Mouse (Mus musculus) forebrain, embryonic 13.5 days (tissue): ENCODE measurements around the gene Hspa12b. TPM values are rescaled to one million over a fixed set of nuclear protein-coding genes. Genes with fewer than 3 reads are reported as not detected.
A peak's percentile ranks its signal among the peaks of the same experiment; 100 is the strongest.

ENCODE experiments used
- ATAC-seq: fragments of 200-750 bp; cut with Nextera tagmentation; 2 replicates; pipeline ENCODE4 v1.8.0; 2017
- H3K27ac ChIP-seq: fragments of 300-500 bp; sonication (generic); 2 replicates; pipeline ENCODE4 v1.5.1; 2015; ENCODE audit warnings: inconsistent platforms, mild to moderate bottlenecking, moderate library complexity
- H3K27me3 ChIP-seq: fragments of 300-500 bp; sonication (generic); 2 replicates; pipeline ENCODE4 v1.6.1; 2015; ENCODE audit warnings: mild to moderate bottlenecking, inconsistent platforms
- H3K36me3 ChIP-seq: fragments of 300-500 bp; sonication (generic); 2 replicates; pipeline ENCODE4 v1.6.1; 2015; ENCODE audit warnings: mild to moderate bottlenecking, inconsistent platforms; ENCODE audit not compliant: poor library complexity, severe bottlenecking
- H3K4me1 ChIP-seq: fragments of 300-500 bp; sonication (generic); 2 replicates; pipeline ENCODE4 v1.6.1; 2015; ENCODE audit warnings: inconsistent platforms
- H3K4me2 ChIP-seq: fragments of 300-500 bp; sonication (generic); 2 replicates; pipeline ENCODE4 v1.6.1; 2015; ENCODE audit warnings: inconsistent platforms, mild to moderate bottlenecking, moderate library complexity
- H3K4me3 ChIP-seq: fragments of 300-500 bp; sonication (generic); 2 replicates; pipeline ENCODE4 v1.5.1; 2015; ENCODE audit warnings: mild to moderate bottlenecking, inconsistent platforms
- H3K9ac ChIP-seq: fragments of 300-500 bp; sonication (generic); 2 replicates; pipeline ENCODE4 v1.6.1; 2015; ENCODE audit warnings: mild to moderate bottlenecking, inconsistent platforms
- H3K9me3 ChIP-seq: fragments of 300-500 bp; sonication (generic); replicated peaks from 2 replicates; pipeline ENCODE4 v1.6.1; 2016; ENCODE audit warnings: inconsistent platforms
- WGBS: fragments of 180-500 bp; shearing (Covaris S2); methylation state at CpG from one replicate; pipeline ENCODE4 v1.1.7; 2015; 5-methylcytosine and 5-hydroxymethylcytosine counted together
- polyA plus RNA-seq: library from polyadenylated mRNA; unstranded; fragments of >200 nt; fragmentation: Nextera tagmentation; extraction: Ambion mirVana; gene quantifications from 2 replicates; pipeline ENCODE4 v1.2.1, GENCODE M21; 2015

Hspa12b gene
- polyA plus RNA-seq, 1 experiment from 2014 or later: 2.4 TPM

DNA sequence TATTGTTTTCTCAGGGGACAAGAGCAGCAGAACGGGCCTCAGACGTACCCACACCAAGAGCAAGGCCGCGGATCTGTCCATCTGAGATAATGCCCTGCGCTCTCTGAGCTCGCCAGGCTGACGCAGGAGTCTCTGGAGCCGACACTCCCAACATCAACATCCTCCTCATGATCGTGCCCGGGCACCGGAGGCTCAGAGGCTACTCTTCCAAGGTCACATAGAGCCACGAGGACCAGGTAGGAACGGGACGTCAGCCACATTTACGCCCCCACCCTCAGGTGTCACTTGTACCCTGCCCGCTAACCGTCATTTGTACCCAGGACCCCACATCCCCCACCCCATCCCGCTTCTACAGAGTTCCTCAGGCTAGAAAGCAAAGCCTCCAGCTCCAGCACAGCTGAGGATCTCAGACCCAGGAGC is 32.4 kb downstream of the Hspa12b start:
- 1% methylated on average over 18 of the region's 18 CpGs for WGBS
- Histone ChIP-seq H3K9me3 (no peaks in the 10 kb centered on the region), H3K4me3 (peak overlapping the region; percentile 74), H3K36me3 (peaks cover 13% of the 10 kb centered on the region; the same call in 1 of the 2 replicates), H3K9ac (peak overlapping the region; percentile 86), H3K27me3 (no peaks in the 10 kb centered on the region), H3K4me2 (peak overlapping the region; percentile 97), H3K4me1 (peaks cover 32% of the 10 kb centered on the region), H3K27ac (peak overlapping the region; percentile 68)
- peak; percentile 72; the same call in 1 of the 2 replicates for ATAC-seq

DNA sequence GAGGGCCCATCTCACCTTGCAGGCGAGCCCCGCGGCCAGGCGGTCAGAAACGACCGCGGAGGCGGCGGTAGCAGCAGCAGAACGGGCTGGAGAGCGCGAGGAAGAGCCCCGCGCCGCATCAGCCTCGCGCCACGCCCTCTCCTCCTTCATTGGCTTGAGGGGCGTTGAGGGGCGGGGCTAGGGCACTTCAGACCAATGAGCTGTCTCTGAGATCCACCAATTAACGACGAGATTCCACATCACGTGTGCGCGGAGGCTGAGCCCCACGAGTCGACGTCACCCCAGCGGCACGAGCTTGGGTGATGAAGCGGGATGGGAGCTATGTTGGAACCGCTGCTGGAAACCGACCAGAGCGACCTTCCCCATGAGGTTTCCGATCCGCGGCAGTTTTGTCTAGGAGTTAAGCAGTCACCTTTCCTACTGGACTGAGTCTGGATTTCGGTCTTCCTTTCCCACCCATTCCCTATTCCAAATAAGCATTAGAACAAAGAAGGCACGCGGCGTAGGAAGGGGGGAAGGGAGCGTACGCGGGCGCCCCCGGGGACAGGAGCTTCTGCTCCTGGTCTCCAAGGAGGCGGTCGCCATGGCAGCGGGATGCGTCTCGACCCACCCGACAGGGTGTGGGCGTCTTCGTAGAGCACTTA is 33.0 kb downstream of the Hspa12b start, which contains the start of gene 1700037H04Rik:
1700037H04Rik (minus strand) TSS at position 144 of the 644 bp plus-strand sequence.
- peak within 1 kb of the TSS; percentile 74 for H3K4me3 ChIP-seq
- under 1% methylated on average over 54 of the region's 54 CpGs for WGBS
- peaks cover 32% of the 10 kb centered on the region for H3K4me1 ChIP-seq
- peak within 1 kb of the TSS; percentile 86 for H3K9ac ChIP-seq
- H3K27ac ChIP-seq: peak within 1 kb of the TSS; percentile 95
- peak; percentile 98 for ATAC-seq
- no peaks in the 10 kb centered on the region for H3K9me3 ChIP-seq
- peak within 1 kb of the TSS; percentile 97 for H3K4me2 ChIP-seq
- no peaks in the 10 kb centered on the region for H3K27me3 ChIP-seq
- H3K36me3 ChIP-seq: peaks cover 7% of the 10 kb centered on the region; the same call in 1 of the 2 replicates

DNA sequence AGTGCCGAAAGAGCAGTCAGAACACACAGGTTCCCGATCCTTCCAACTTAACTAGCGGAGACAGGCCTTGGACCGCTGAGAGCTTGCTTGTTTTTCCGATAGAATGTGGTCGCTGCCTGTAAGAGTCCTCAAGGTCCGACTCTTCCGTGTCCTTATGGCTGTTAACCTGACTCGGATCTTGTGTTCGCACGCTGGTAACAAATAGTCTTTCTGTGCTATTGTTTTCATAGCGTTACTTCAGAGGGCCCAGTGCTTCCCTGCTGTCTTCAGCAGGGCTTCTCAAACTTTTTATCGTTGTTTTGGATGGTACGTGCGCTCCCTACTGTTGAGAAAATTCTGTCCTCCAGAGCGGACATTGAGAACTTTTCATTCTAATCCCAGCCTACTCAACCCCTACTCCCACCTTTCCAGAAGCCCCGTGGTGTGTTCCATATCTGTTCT is 33.6 kb downstream of the Hspa12b start:
- under 1% methylated on average over 17 of the region's 17 CpGs for WGBS
- H3K36me3 ChIP-seq: 0 out of 2 replicates have a peak, but pooled peaks cover under 1% of the 10 kb centered on the region
- no peaks in the 10 kb centered on the region for H3K9me3 ChIP-seq
- no peaks in the 10 kb centered on the region for H3K27me3 ChIP-seq
- H3K27ac ChIP-seq: peak overlapping the region; percentile 95
- no peak for ATAC-seq
- peak overlapping the region; percentile 97 for H3K4me2 ChIP-seq
- peaks cover 32% of the 10 kb centered on the region for H3K4me1 ChIP-seq
- H3K9ac ChIP-seq: peak overlapping the region; percentile 75
- H3K4me3 ChIP-seq: peak overlapping the region; percentile 74

DNA sequence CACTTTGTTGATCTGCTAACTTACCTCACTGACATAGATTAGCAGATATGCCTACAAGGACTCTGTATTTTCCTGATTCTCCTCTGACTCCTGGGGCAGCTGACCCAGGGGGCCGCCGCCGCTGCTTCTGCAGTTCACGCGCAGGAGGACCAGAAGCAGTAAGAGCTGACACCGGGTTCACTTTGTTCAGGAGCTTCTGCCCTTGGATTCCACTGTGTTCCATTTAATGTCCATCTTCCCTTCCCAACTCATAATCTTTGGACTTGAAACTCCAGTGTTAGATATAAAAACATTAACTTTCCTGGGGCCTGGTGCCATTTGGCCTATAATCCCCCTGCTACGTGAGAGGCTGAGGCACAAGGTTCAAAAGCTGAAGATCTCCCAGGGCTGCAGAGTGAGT is 36.8 kb downstream of the Hspa12b start:
- Histone ChIP-seq H3K4me2 (no peak overlapping the region), H3K27me3 (no peaks in the 10 kb centered on the region), H3K9me3 (no peaks in the 10 kb centered on the region), H3K27ac (no peak overlapping the region), H3K4me1 (peaks cover 11% of the 10 kb centered on the region), H3K36me3 (no peaks in the 10 kb centered on the region), H3K9ac (no peak overlapping the region), H3K4me3 (no peak overlapping the region)
- 82% methylated on average over 7 of the region's 7 CpGs for WGBS
- ATAC-seq: no peak

DNA sequence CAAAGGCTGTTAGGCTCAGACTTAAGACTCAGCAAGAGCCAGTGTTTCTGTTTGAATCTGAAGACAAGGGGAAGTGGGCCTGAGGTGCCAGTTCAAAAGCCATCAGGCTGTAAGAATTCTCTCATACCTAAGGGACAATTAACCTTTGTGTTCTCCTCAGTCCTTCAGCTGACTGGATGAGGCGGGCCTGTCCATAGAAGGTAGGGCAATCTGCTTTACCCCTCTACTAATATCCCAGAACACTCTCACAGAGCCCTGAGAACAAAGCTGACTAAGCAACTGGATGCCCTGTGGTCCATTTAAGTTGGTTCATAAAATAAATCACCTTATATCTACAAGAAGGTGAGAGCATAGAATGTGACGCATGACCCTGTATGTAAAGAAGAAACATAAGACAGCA is 39.1 kb downstream of the Hspa12b start:
- H3K9ac ChIP-seq: no peak overlapping the region
- no peak overlapping the region for H3K4me3 ChIP-seq
- 80% methylated on average over 2 of the region's 2 CpGs for WGBS
- 0 out of 2 replicates have a peak, but pooled peaks cover 4% of the 10 kb centered on the region for H3K4me1 ChIP-seq
- no peak overlapping the region for H3K4me2 ChIP-seq
- 0 out of 2 replicates have a peak, but pooled peaks cover 2% of the 10 kb centered on the region for H3K36me3 ChIP-seq
- no peak overlapping the region for H3K27ac ChIP-seq
- H3K27me3 ChIP-seq: peaks cover 10% of the 10 kb centered on the region
- H3K9me3 ChIP-seq: no peaks in the 10 kb centered on the region
- no peak for ATAC-seq

DNA sequence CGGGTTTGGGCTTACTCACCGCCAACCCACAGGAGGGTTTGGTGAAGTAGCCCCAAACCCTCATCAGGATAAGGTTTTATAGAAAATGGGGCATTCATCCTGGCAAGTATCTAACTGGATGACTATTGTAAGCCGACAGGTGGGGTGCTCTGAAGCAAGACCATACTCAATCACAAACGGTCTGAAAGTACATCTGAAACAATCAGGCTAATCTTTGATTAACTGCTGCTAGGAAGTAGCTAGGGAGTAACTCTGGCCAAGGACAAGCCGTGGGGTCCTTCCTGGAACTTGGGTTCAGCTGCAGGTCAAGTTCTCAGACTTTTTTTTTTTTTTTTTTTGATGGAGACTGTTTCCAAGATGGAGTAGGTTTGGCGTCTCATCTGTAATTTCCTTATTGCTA is 40.9 kb downstream of the Hspa12b start:
- ATAC-seq: no peak
- 84% methylated on average over 6 of the region's 6 CpGs for WGBS

DNA sequence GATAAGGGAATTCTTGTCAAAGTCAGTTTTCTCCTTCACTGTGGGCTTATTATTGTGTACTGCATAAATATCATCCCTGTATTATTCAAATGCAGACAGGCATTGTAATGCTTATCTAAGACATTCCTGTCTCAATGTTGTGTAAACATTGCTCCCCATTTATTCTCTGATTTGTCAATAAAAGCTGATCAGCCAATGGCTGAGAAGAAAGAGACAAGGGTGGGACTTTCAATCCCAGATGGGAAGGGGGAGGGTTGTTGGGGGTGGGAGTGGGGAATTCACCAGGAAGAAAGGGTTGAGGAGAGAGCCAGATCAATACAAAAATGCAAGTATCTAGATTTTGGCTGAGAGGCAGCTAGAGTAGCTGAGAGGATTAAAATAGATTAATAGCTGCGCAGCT is 41.8 kb downstream of the Hspa12b start:
- Histone ChIP-seq H3K4me3 (no peak overlapping the region), H3K36me3 (peaks cover 12% of the 10 kb centered on the region), H3K27me3 (peaks cover 35% of the 10 kb centered on the region), H3K9ac (no peak overlapping the region), H3K9me3 (no peaks in the 10 kb centered on the region), H3K4me2 (no peak overlapping the region), H3K4me1 (peaks cover 10% of the 10 kb centered on the region), H3K27ac (no peak overlapping the region)
- 66% methylated on average over 1 of the region's 1 CpGs for WGBS
- no peak for ATAC-seq

More for the DNA sequence above, 40.9 kb downstream of the Hspa12b start:
- H3K27ac ChIP-seq: no peak overlapping the region
- H3K4me2 ChIP-seq: no peak overlapping the region
- no peaks in the 10 kb centered on the region for H3K9me3 ChIP-seq
- H3K36me3 ChIP-seq: peaks cover 12% of the 10 kb centered on the region
- H3K9ac ChIP-seq: no peak overlapping the region
- peaks cover 28% of the 10 kb centered on the region for H3K27me3 ChIP-seq
- peaks cover 4% of the 10 kb centered on the region; the same call in 1 of the 2 replicates for H3K4me1 ChIP-seq
- H3K4me3 ChIP-seq: no peak overlapping the region

DNA sequence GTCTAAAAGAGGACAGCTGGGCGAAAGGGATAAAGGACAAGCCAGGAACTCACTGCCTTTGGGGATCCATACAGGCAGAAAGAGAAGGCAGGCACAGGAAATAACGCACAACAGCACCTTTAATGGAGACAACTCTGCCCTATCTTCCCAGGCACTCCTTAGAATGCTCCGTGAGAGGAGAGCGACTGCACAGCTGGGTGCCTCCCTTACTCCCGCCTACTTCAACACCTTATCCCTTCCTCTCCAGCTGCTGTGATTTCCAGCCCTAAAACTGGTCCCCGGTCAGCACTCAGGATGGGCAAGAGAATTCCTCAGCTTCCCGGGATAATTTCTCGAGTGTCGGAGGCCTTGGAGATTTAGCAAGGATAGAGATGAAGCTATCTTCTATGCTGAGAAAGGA is 43.9 kb downstream of the Hspa12b start:
- peaks cover 26% of the 10 kb centered on the region for H3K4me1 ChIP-seq
- peaks cover 12% of the 10 kb centered on the region for H3K36me3 ChIP-seq
- H3K4me3 ChIP-seq: no peak overlapping the region
- peaks cover 35% of the 10 kb centered on the region for H3K27me3 ChIP-seq
- H3K27ac ChIP-seq: no peak overlapping the region
- no peak for ATAC-seq
- H3K9ac ChIP-seq: no peak overlapping the region
- WGBS: 14% methylated on average over 9 of the region's 9 CpGs
- no peaks in the 10 kb centered on the region for H3K9me3 ChIP-seq
- H3K4me2 ChIP-seq: no peak overlapping the region

DNA sequence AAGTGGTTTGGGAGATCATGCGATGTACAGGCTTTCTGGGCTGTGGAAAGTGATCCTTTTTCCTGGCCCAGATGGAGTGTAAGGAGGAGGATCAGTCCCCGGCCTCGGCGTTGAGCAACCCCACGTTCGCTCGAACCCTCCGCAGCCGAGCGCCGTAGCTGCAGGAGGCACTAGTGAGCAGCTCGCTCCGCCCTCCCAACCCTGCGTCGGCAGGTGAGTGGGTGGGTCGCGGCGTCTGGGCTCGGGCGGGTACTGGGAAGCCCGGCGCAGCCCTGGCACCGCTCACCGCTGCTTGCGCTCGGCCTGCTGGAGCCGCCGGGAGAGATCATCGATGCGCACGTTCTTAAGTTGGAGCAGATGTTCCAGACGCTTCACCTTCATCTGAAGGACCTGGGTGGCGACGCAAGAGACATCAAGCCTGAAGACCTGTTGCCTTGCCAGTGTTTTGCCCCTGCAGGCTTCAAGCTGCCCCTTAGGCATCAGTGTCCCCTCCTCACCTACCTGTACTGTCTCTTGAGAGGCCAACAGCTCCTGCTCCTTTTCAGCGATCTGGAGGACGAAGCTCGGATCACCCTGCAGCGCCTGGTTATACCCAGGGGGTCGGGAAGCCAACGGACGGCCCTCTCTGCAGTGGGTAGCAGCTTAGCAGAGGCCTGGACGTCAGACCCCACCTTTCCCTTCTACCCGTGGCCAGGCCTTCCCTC is 44.5 kb downstream of the Hspa12b start:
- H3K4me2 ChIP-seq: peak overlapping the region; percentile 24; the same call in 1 of the 2 replicates
- peaks cover 35% of the 10 kb centered on the region for H3K27me3 ChIP-seq
- no peaks in the 10 kb centered on the region for H3K9me3 ChIP-seq
- H3K9ac ChIP-seq: peak overlapping the region; percentile 39; the same call in 1 of the 2 replicates
- H3K4me3 ChIP-seq: no peak overlapping the region
- WGBS: 7% methylated on average over 43 of the region's 43 CpGs
- no peak overlapping the region for H3K27ac ChIP-seq
- H3K36me3 ChIP-seq: peaks cover 15% of the 10 kb centered on the region
- peaks cover 32% of the 10 kb centered on the region for H3K4me1 ChIP-seq
- no peak for ATAC-seq

DNA sequence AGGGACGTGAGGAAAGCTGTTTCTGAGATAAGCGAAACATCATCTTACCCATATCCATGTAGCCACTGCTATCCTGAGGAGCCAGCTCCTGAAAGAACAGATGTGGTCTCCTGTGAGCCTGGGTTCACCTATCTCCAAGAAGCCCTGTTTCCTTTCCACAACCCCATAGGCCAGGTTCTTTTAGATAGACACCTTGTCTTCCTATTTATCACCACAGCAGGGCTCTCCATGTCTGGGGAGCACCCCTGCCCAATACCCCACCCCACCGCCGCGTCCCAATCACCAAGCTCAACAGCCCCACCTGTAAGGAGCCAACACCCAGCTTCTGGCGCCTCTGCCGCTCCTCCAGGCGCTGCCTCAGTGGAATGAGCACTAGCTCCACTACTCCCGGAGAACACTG is 45.2 kb downstream of the Hspa12b start:
- Histone ChIP-seq H3K4me3 (no peak overlapping the region), H3K9me3 (no peaks in the 10 kb centered on the region), H3K4me1 (peaks cover 39% of the 10 kb centered on the region), H3K4me2 (no peak overlapping the region), H3K9ac (no peak overlapping the region), H3K27ac (no peak overlapping the region), H3K36me3 (peaks cover 21% of the 10 kb centered on the region), H3K27me3 (peaks cover 35% of the 10 kb centered on the region)
- 42% methylated on average over 9 of the region's 9 CpGs for WGBS
- ATAC-seq: no peak

DNA sequence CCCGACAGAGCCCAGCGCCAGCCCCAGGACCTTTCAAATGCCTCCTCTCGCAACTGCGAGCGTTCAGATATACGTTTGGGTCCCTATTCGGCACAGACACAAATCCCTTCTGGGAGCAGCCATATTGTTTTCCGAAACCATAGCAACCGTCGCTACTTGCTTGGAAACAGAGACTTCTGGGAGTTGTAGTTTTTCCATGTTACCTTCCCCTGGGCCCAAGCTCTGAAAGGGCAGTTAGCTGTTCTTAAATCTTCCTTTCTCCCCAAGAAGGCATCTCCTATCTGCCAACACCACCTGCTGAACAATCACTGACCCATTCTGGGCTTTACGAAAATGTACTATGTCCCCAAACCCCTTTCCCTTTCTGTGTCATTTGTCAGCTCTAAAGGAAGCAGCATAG is 47.6 kb downstream of the Hspa12b start:
- peak; percentile 71 for ATAC-seq
- peaks cover 27% of the 10 kb centered on the region for H3K36me3 ChIP-seq
- WGBS: 5% methylated on average over 11 of the region's 11 CpGs
- peaks cover 59% of the 10 kb centered on the region for H3K4me1 ChIP-seq
- peaks cover 35% of the 10 kb centered on the region for H3K27me3 ChIP-seq
- no peak overlapping the region for H3K27ac ChIP-seq
- peak overlapping the region; percentile 44 for H3K4me3 ChIP-seq
- H3K4me2 ChIP-seq: peak overlapping the region; percentile 87
- no peaks in the 10 kb centered on the region for H3K9me3 ChIP-seq
- peak overlapping the region; percentile 41 for H3K9ac ChIP-seq

DNA sequence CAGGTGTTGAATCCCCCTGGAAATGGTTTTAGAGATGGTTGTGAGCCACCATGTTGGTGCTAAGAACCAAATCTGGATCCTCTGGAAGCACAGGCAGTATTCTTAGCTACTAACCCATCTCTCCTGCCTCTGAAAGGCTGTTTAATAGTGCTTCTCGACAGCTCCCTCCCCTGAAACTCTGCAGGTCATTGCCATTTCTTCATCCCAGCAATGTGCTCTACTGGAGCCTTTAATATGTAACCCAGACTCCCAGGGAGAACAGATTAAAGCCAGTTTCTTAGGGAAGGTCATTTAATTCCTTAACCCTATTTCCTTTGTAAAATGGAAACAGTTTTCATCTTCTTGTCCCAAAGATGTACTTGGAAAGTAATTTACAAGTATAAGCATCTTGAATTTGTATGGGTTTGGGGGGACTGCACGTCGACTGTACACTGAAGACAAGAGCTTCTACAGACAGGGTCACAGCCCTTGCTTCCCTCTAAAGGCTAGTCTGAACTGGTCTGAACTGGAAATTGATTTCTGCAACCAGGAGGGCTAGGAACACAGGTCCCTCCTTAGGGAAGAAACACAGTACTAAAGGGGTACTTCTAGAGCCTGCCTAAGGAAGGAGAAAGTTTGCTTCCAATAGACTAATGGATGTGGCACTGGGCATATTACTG is 48.3 kb downstream of the Hspa12b start:
- H3K9ac ChIP-seq: no peak overlapping the region
- H3K27ac ChIP-seq: peak overlapping the region; percentile 4
- WGBS: 78% methylated on average over 3 of the region's 3 CpGs
- ATAC-seq: no peak
- no peaks in the 10 kb centered on the region for H3K9me3 ChIP-seq
- H3K4me1 ChIP-seq: peaks cover 59% of the 10 kb centered on the region
- H3K27me3 ChIP-seq: peaks cover 33% of the 10 kb centered on the region
- no peak overlapping the region for H3K4me3 ChIP-seq
- H3K36me3 ChIP-seq: peaks cover 27% of the 10 kb centered on the region
- no peak overlapping the region for H3K4me2 ChIP-seq
